Mouse (Mus musculus) liver, postnatal 0 days (tissue): ENCODE results near the gene Rbm11. TPM values are rescaled to one million over a fixed set of nuclear protein-coding genes. Genes with fewer than 3 reads are reported as not detected.

Experiments used
- ATAC-seq: fragments of 200-750 bp; cut with Nextera tagmentation; 2 replicates; pipeline ENCODE4 v1.8.0; 2017; ENCODE audit warnings: mild to moderate bottlenecking, moderate library complexity
- DNase-seq: peaks from one replicate; pipeline ENCODE4 v3.0.0-alpha.2; 2016
- H3K27ac ChIP-seq: fragments of 300-500 bp; sonication (generic); 2 replicates; pipeline ENCODE4 v1.5.1; 2014; ENCODE audit warnings: antibody characterized with exemption, moderate library complexity, mild to moderate bottlenecking, low read depth
- H3K27me3 ChIP-seq: fragments of 300-500 bp; sonication (generic); 2 replicates; pipeline ENCODE4 v1.6.1; 2014; ENCODE audit warnings: low read length, control low read depth, mixed read lengths; ENCODE audit not compliant: insufficient read depth
- H3K36me3 ChIP-seq: fragments of 300-500 bp; sonication (generic); replicated peaks from 2 replicates; pipeline ENCODE4 v1.6.1; 2014; ENCODE audit warnings: mild to moderate bottlenecking, control low read depth, low read length, moderate library complexity, mixed read lengths; ENCODE audit not compliant: insufficient read depth
- H3K4me1 ChIP-seq: fragments of 300-500 bp; sonication (generic); 2 replicates; pipeline ENCODE4 v1.6.1; 2014; ENCODE audit warnings: antibody characterized with exemption, mild to moderate bottlenecking, control low read depth; ENCODE audit not compliant: insufficient read depth
- H3K4me2 ChIP-seq: fragments of 300-500 bp; sonication (generic); 2 replicates; pipeline ENCODE4 v1.6.1; 2014; ENCODE audit warnings: low read depth, mild to moderate bottlenecking, low read length, moderate library complexity, mixed read lengths
- H3K4me3 ChIP-seq: fragments of 300-500 bp; sonication (generic); 2 replicates; pipeline ENCODE4 v1.5.1; 2014; ENCODE audit warnings: low read depth, low read length
- H3K9ac ChIP-seq: fragments of 300-500 bp; sonication (generic); replicated peaks from 2 replicates; pipeline ENCODE4 v1.6.1; 2014; ENCODE audit warnings: mild to moderate bottlenecking, moderate library complexity
- H3K9me3 ChIP-seq: fragments of 300-500 bp; sonication (generic); 2 replicates; pipeline ENCODE4 v1.6.1; 2016; ENCODE audit warnings: mild to moderate bottlenecking, control low read depth, low read length, mixed read lengths
- CTCF ChIP-seq: sonication (generic); IDR thresholded peaks from 2 replicates; pipeline ENCODE4 v1.5.1; 2016; ENCODE audit warnings: antibody characterized with exemption, low read depth
- EP300 ChIP-seq: IDR thresholded peaks from 2 replicates; pipeline ENCODE4 v1.6.1; 2016; ENCODE audit warnings: antibody characterized with exemption, low read depth, mild to moderate bottlenecking
- WGBS: fragments of 180-500 bp; shearing (Covaris S2); extraction: QIAGEN DNeasy Blood & Tissue Kit; methylation state at CpG from one replicate; pipeline ENCODE4 v1.1.7; 2014; ENCODE audit not compliant: insufficient replicate concordance; 5-methylcytosine and 5-hydroxymethylcytosine counted together
- polyA plus RNA-seq: library from polyadenylated mRNA; unstranded; fragments of >200 nt; fragmentation: Nextera tagmentation; extraction: Ambion mirVana; gene quantifications from 2 replicates; pipeline ENCODE4 v1.2.1, GENCODE M21; 2015

Gene Rbm11
- polyA plus RNA-seq, 1 experiment from 2014 or later = not detected

DNA sequence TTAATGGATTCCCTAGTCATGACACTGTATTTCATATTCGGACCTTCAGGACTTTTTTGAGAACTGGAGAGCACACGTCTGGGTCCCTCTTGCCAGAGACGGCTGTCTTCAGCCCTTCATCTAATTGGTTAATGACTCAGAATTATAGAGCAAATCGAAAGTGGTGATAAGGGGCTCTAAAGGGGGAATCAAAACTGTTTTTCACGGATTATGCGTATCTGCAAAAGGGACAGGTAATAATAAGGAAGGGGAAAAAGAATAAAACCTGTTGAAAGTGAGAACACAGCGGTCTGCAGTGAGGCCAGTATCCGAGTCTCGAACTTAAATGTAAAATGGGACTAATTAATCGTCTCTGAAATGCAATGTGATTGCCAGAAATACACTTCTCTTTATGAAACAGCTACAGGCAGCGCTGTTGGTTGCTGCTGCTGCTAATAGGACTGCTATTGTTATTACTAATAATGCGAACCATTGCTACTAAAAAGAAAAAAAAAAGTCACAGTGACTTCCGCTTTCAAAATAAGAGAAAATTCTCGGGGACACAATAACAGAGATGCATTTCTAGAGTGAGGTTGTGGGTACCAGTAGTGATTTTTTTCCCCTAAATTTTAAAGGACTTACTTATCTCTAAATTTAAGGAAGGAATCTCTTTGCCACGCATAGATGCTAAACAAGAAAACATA, 998 bp downstream of the Rbm11 start:
- TF ChIP-seq EP300 (no peak), CTCF (no peak)
- no peaks in the 10 kb centered on the region for H3K36me3 ChIP-seq
- H3K4me1 ChIP-seq = peaks cover 7% of the 10 kb centered on the region; the same call in 1 of the 2 replicates
- 11% methylated on average over 15 of the region's 15 CpGs for WGBS
- no peak for ATAC-seq
- H3K4me3 ChIP-seq = peak overlapping the region; percentile 70
- no peaks in the 10 kb centered on the region for H3K9me3 ChIP-seq
- no peak overlapping the region for H3K27ac ChIP-seq
- DNase-seq = no peak
- H3K9ac ChIP-seq = no peak overlapping the region
- 0 out of 2 replicates have a peak, but pooled peaks cover 5% of the 10 kb centered on the region for H3K27me3 ChIP-seq
- peak overlapping the region; percentile 96 for H3K4me2 ChIP-seq

DNA sequence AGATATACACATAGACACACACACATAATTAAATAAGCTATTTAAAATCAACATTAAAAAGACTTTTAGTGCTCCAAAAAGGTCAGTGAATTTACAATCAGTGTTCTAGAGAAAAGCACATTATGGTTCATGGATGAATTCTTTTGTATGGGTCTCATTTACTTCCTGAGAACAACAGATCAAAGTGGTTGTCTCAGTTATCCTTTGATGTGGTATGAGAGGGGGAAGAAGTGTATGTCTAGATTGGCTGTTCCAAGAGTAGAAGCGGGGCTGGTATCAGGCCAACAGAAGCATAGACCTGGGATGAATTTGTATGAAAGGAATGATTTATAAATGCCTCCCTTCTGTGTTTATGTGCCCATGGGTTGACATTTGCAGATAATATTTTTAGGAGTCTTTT, 13.8 kb downstream of the Rbm11 start:
- Histone ChIP-seq H3K9me3 (no peaks in the 10 kb centered on the region), H3K27ac (no peak overlapping the region)
- 67% methylated on average over 1 of the region's 1 CpGs for WGBS

DNA sequence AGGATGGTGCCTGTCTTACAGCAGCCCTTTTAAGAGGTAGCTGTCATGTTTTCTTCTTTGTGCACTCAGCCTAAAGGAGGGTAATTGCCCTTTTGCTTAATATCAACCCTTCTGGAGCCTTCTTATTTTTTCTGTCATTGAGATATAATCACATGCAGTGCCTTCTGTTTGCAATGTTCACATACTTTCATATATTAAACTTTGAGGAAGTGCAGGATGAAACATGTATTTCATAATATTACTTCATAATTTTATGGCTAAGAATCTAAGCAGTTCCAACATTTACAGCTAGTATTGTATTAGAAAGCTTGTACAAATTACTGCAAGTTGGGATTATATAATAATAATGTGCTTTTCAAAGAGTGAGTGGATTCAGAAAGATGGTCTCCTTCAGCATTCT, 19.9 kb downstream of the Rbm11 start:
- Histone ChIP-seq H3K4me1 (no peaks in the 10 kb centered on the region), H3K36me3 (no peaks in the 10 kb centered on the region), H3K27me3 (no peaks in the 10 kb centered on the region), H3K4me2 (no peak overlapping the region), H3K9me3 (no peaks in the 10 kb centered on the region), H3K27ac (no peak overlapping the region), H3K9ac (no peak overlapping the region), H3K4me3 (no peak overlapping the region)
- ATAC-seq (no peak), DNase-seq (no peak)
- no peak for TF ChIP-seq EP300
- TF ChIP-seq CTCF = no peak

More for the DNA sequence above, 13.8 kb downstream of the Rbm11 start:
- TF ChIP-seq CTCF (no peak), EP300 (no peak)
- Histone ChIP-seq H3K4me1 (no peaks in the 10 kb centered on the region), H3K4me3 (no peak overlapping the region), H3K4me2 (no peak overlapping the region), H3K9ac (no peak overlapping the region), H3K36me3 (no peaks in the 10 kb centered on the region), H3K27me3 (no peaks in the 10 kb centered on the region)
- no peak for ATAC-seq
- DNase-seq = no peak

DNA sequence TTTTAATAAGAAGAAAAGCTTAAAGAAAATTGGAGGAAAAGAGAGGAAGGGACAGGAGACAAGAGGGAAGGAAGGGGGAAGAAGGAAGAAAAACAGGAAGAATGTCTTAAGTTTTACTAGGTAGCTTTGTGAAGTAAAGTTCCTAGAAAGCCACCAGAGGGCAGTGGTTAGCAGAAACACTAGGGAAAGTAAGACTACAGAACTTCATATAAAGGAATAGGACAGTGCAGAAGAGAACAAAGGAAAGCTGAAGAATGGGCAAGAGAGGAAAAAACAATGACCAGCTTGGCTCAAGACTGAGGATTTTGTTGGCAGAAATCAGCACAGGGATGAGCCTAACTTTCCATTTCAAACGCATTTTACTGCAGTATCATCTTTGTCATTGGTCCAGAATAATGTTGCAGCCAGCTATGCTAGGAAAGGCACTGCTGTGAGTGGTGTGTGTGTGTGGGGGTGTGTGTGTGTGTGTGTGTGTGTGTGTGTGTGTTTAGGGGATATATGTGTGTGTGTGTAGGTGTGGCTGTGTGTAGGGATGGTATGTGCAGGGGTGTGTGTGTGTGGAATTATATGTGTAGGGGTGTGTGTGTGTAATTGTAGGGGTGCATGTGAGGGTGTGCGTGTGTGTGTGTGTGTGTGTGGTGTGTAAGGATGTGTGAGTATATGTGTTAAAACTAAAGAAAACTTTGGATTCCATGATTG, 25.2 kb downstream of the Rbm11 start:
- WGBS = 58% methylated on average over 2 of the region's 2 CpGs
- Histone ChIP-seq H3K27ac (no peak overlapping the region), H3K4me1 (no peaks in the 10 kb centered on the region), H3K4me3 (no peak overlapping the region), H3K9ac (no peak overlapping the region), H3K27me3 (no peaks in the 10 kb centered on the region), H3K9me3 (no peaks in the 10 kb centered on the region), H3K4me2 (no peak overlapping the region), H3K36me3 (no peaks in the 10 kb centered on the region)
- TF ChIP-seq EP300 = no peak
- TF ChIP-seq CTCF = peak; percentile 62
- ATAC-seq (no peak), DNase-seq (peak; percentile 15)

DNA sequence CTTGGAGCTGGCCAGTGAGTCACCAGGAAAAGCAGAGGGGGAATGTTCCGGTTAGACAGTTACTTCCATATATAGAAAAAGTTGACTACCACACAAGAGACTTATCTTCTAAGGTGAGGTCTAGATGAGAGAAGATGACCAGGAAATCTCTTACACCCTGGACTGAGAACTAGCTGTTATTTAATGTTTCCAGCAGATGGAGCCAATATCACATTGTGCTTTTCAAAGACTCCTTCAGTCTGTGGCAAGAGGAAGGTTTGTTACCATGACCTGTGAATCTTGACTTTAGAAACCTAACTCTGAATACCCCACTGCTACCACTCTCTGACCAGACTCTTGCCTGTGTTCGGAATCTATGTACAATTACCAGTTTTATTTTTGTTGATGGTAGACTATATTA, 35.2 kb downstream of the Rbm11 start:
- no peak overlapping the region for H3K27ac ChIP-seq
- H3K9me3 ChIP-seq = no peaks in the 10 kb centered on the region
- no peaks in the 10 kb centered on the region for H3K36me3 ChIP-seq
- H3K4me3 ChIP-seq = no peak overlapping the region
- WGBS = 71% methylated on average over 2 of the region's 2 CpGs
- no peaks in the 10 kb centered on the region for H3K4me1 ChIP-seq
- H3K9ac ChIP-seq = no peak overlapping the region
- TF ChIP-seq EP300 = no peak
- TF ChIP-seq CTCF = 0 out of 2 replicates have a peak, but pooled peaks have one; percentile 17
- DNase-seq (no peak), ATAC-seq (no peak)
- H3K27me3 ChIP-seq = no peaks in the 10 kb centered on the region
- H3K4me2 ChIP-seq = no peak overlapping the region

Other genes starting within 250 kb of the Rbm11 start
- gene Lipi, start 6.8 kb upstream of the Rbm11 start, polyA plus RNA-seq = not detected in 2 replicates
- gene Hspa13, start 174.3 kb downstream of the Rbm11 start, polyA plus RNA-seq = 5.4 and 6.4 TPM in 2 replicates